Mouse (Mus musculus) urinary bladder, postnatal 4 days (tissue): Measurements from ENCODE around the gene Heatr4.
"Not testable (repeated sequence)": the region's sequence is repeated elsewhere in the genome, so short reads cannot be mapped to it uniquely, and the experiment has no call there.

Experiments
- DNase-seq, 2 experiments: peaks; one replicate each; pipeline ENCODE4 v3.0.0; 2021 to 2022; ENCODE audit warnings: low spot score in 2 of 2

Gene Heatr4

DNA sequence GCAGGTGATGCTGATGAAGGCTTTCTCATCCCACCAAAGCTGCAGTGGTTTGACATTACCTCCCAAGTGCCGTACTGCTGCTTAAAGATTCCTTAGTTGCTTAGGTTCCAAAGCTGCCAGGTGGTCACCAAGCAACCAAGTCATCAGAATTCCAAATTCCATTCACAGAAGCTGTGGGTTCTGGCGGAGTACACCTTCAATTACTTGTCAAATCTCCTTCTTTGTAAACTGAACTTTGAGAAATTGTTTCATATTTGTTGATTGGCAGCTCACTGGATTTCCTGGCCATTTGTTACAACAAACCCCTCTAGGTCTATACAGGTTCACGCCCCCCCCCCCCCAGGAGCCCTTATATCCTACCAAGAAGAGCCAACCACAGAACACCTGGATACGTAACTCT lies at the start of gene Heatr4:
Gene Heatr4 (minus strand): TSS at position 101 of the 400 bp plus-strand sequence.
- no peak for DNase-seq

DNA sequence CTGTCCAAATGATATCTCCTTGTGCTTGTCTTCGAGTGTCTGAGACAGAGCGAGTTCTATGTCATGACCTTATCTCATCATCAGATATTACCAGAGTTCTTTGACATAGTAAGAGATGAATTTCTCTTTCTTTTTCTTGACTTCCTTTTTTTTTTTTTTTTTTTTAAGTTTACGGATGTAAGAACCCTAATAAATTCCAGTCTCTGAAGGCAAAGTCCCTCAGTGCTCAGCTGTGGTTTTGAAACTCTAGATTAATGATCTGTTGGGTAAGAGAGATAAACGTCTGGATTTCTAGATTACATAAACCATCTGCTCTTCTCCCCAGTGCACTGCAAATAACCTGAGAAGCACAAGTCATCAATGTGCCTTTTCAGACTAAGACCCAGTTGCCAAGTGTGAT lies 49.5 kb upstream of the Heatr4 start:
- no peak for DNase-seq

DNA sequence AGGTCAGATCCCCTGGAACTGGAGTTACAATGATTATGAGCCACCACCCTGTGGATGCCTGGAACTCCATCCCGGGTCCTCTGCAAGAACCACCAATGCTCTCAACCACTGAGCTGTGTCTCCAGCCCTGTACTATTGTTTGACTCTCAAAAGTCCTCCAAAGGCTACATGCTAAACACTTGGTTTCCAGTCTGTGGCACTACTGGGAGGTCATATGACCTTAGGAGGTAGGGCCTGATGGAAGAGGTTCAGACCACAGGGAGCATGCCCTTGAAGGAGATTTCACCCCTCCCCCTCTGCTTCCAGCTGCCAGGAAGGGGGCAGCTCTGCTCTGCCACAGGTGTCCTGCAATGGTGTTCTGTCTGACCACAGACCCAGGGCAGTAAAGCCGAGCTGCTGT lies 48.6 kb upstream of the Heatr4 start:
- not testable (repeated sequence) for DNase-seq

DNA sequence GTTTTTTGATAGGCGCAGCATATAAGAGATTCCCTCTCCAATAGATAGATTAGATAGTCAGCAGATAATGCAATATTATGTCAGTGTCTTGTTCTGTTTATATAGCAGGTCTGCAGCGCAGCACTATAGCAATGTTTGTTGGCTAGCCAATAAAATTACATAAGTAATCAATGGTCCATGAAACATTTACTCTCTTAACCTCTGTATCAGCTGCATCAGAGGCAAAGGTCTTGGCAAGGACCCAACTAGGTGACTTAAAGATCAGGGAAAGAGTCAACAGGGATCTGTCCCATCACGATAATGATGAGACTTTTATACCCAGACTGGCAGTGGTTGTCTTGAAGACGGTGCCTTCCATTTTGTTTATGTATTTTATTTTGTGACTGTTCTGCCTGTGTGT lies 48.2 kb upstream of the Heatr4 start:
- DNase-seq = no peak

DNA sequence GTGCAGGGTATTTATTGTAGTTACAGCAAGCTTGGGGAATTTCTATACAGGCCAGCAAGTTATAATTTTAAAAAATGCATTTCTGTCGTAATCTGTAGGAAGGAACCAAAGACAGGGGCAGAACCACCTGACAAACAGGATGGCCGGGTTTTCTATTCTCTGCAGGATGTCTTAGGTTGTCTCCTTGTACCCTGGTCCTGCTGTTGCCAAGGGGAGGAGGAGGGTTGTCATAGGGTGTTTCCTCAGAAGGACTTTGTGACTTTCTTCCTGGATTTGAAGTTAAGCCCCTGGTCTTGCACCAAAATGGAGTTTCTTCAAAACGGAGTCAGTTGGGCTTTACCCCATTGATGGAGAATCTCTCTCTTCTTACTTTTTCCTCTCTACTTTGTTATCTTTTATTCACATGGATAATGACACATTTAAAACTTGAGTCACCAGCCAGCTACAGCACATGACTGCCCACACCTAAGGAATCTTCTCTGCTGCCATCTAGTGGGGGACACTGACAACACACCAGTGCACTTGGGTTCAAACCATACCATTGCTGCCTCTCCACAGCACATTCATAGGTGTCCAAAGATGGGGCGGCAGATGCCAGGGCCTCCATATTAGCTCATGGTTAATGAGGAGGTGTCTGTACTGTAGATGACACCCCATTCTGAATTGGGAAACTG lies 46.1 kb upstream of the Heatr4 start:
- peak; percentile 49 to 75 for DNase-seq

DNA sequence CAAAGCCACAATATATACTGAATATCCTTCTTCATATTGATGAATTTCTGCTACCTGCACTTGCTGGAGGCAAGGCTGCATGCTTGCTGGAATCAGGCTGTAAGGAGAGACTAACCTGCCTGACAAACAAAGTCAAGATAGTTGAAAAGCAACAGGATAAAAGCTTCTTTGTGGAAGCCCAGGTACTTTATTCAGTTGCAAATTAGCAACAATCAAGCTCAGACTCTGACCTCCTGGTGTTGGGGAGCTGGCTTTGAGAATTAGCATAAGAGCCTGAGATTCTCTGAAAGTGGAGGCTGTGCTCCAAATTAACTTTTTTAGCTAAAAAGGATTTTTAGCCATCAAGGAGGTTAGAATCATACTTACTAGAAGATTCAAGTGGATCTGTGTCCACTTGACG lies 44.4 kb upstream of the Heatr4 start:
- DNase-seq = not testable (repeated sequence)

DNA sequence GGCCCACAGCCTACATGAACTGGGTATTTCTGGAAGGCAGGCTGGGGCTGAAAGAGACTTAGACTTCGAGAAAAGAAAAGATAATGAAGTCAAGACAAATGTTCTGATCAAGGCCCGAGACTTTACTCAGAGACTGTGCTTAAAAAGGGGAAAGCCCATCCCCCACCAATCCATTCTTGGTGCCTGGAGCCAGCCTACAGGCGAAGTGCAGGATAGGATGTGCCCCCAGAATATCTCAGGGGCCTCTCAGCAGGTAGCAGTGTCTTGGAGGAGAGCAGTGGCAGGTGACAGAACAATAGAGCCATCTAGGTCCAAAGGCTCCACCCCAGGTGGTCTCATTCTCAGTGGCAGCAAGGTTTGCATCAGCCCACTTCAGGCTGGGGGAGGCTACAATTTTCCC lies 43.7 kb upstream of the Heatr4 start:
- not testable (repeated sequence) for DNase-seq

DNA sequence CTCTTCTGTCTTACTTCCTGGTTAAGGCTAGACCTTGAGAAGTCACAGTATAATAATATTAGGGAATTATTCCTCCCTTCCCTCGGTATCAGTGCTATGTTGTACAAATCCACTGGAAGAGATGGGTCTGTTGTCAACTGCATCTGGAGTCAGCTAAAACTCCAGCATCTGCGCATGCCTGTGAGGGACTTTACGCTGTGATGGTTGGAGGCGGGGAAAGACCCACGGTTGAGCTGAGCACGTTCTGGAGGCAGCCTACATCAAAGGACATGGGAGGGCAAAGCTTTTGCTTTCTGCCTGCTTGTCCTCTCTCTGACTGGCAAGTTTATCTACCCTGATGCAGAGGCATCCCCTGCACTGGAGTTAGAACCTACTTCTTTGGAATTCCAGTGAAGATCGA lies 41.2 kb upstream of the Heatr4 start:
- no peak for DNase-seq

DNA sequence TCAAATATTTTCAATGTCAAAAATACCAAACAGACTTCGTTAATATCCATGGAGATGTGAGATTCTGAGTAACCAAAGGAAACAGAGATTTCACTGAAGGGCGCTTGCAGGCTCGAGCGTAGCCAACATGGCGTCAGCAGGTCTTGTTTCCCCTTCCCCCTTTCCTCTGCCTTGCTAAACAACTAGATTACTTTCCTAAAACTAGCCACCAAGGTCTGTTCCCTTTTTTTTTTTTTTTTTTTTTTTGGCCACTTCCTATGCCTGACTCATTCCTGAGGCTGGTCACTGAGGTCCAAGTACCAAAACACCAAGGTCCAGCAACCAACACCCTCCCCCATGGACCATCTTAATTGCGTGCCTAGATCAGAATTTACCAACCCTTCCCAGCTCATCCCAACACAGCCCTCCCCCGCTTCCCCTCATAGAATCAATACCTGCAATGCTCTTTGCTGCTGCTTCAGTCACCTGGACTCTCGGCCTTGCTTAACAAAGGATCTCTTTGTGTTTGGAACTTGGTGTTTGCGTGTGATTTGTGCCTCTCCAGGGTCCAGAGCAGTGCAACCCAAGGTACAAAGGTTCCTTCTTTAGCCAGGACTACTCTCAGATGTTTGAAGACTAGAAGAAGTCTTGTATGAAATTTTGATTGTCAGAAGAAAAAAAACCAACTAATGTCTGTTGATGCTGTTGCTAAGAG lies 38.5 kb upstream of the Heatr4 start:
- DNase-seq = no peak

DNA sequence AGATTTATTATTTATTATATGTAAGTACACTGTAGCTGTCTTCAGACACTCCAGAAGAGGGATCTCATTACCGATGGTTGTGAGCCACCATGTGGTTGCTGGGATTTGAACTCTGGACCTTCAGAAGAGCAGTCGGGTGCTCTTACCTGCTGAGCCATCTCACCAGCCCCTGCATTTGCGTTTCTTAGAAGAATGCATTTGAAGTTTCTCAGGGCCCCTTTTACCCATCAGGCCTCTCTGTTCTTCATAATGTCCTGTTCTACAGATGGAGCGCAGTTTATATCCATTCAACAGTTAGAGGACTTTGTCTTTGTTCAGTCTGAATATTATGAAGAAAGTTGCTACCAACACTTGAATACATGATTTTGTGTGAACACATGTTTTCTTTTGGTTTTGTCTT lies 37.6 kb upstream of the Heatr4 start:
- DNase-seq = not testable (repeated sequence)

DNA sequence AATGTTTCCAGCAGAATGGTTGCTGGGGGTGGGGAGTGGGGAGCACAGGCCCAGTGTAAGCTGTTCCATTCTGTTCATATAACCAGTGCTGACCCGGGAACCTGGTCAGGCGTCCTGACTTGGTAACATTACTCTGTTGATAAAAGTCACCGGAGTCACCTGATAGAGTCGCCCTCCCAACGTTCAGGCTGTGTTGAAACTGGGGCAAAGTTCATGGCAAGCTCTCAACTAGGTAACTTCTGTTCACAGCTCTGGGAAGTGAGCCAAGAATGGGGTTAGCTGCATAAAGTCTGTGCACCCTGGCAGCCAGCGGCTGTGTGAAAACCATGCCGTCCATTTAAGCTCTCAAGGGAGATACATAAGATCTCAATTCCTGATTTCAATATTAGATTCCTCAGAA lies 35.9 kb upstream of the Heatr4 start:
- peak; percentile 41 to 67 for DNase-seq

DNA sequence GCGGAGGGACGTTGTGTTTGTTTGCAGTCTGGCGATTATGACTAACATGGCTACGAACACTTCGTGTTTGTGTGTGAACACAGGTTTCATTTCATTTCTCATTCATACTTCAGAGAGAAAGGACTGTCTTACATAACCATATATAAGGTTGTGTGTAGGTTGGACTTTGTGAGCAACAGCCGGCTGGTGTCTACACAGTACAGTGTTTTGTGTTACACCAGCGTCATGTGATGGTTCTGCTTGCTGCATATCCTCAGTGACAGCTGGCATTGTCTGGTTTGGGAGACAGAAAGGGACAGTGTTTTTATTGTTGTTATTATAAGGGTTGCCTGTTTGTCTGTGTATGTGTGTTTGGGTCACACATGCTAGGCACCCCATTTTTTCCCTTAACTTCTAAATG lies 29.0 kb upstream of the Heatr4 start:
- DNase-seq = no peak

DNA sequence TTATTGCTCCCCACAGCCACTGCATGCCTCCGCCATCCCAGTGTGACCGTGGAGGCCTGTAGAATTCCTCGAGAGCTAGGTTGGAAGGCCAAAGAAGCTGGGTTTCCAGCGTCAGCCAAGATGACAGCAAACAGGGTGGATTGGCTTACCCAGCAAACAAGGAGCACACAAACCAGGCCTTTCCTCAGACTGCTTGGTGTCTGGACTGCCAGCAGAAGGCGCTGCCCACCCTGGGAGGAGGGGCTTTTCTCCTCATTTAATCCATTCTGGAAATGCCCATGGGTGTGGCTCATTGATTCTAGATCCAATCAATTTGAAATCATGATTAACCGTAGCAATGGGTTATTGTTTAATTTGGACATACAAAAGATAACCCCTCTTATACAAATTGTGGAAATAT lies 28.5 kb upstream of the Heatr4 start:
- DNase-seq = no peak

DNA sequence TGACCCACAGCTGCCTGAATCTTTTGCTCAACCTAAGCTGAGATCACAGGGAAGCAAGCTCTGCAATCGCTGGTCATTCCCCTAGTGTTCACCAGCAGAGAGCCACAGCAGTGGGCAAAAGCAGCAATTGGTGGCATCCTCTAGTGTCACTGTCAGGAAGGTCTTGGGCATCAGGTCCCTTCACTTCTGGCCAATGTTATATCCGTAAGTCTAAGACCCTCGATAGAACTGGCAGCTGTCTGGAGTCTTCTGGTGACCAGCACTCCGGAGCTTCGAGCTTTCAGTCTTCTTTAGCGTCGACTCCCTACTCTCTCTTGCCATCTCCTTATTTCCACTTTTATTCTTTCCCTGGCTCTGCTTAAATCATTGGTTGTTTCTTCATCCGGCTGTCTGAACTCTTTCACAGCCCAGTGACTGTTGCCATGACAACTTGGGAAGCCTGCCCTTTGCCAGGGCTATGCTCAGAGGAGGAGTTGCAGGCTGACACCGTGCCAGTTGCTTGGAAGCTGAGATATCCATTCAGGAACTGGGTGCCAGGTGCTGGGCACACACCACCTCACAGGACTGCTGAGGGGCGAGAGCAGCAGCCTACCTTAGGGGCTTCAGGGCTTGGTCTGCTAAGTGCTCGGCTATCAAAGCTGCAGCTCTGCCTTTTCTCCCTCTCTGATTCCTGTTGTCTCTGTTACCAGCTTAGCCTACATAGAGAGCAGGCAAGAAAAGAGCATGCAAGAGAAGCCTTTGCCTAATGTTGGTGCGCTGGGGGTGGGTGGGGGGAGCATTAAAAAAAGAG lies 26.8 kb upstream of the Heatr4 start:
- DNase-seq = peak; percentile 35 to 67

DNA sequence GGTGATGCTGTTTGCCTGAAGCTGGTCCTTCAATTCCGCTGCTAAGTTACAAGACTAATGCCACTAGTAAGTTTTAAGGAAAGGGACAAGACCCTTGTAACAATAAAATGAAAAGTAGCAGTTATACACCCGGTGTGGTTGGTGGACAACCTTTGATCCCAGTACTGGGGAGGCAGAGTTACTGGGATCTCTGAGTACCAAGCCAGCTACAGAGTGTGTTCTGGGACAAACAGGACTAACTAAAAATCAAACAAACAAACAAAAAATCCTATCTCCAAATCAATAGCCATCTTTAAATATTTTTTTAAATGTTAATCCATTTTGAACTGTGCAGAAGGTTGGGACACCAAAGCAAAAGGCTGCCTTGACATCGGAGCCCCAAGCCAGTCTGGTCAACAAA lies 25.5 kb upstream of the Heatr4 start:
- DNase-seq = no peak

DNA sequence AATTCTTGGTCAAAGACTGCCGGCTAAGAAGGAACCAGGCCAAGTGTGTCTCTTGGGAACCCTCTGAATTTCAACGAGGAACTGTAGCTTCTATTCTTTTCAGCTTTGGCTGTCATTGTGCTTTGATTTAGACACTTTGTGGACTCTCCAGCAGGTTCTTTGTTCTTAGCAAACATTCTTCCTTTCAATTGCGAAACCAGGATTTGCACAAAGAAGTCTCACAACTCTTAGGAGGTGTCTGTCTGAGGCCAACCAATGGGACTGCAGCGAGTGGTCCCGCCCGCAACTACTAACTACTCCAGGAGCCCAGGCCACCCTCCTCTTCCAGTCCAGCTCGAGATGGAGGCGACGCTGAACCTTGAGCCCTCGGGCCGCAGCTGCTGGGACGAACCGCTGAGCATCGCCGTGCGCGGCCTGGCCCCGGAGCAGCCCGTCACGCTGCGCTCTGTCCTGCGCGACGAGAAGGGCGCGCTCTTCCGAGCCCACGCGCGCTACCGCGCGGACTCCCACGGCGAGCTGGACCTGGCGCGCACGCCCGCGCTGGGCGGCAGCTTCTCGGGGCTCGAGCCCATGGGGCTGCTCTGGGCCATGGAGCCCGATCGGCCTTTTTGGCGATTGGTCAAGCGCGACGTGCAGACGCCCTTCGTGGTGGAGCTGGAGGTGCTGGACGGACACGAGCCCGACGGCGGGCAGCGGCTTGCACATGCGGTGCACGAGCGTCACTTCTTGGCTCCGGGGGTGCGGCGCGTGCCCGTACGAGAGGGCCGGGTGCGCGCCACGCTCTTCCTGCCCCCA lies 24.7 kb upstream of the Heatr4 start, which contains the start of gene Acot1:
Gene Acot1 (plus strand): TSS at position 320 of the 795 bp plus-strand sequence.
- DNase-seq = peak; percentile 72 to 73

DNA sequence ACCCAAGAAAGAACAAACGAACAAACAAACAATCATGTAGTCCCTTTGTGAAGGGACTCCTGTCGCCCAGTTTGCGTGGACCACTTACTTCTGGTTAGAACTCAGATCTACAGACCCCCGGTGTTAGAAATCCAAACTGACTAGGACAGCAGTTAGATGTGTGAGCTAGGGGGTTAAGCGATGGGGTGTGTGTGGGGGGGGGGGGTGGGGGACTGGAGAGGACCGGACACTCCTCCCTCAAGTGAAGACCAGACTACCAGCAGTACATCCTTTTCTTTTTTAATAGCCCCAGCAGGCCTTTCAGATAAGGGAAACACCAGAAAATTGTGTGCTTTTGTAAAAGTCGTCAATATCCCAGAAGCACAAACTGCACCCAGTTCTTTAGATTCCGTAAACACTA lies 24.1 kb upstream of the Heatr4 start:
- no peak for DNase-seq

DNA sequence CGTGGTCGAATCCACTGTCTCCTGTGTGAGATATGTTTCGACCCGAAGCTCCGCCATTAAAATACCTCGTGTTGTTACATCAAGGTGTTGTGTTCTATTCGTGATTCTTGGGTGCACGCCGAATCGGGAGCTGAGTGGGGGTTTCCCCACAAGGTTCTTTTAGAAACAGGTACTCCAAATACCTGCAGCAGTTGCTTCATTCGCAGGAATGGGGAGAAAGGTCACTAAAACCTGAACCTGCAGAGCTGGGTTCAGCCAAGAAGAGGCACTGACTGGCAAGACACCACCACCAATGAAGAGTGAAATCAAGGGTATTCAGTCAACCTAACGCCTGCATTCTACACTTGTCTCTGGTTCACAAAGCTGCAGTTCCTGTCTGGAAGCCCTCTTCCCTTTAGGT lies 23.6 kb upstream of the Heatr4 start:
- DNase-seq = no peak

DNA sequence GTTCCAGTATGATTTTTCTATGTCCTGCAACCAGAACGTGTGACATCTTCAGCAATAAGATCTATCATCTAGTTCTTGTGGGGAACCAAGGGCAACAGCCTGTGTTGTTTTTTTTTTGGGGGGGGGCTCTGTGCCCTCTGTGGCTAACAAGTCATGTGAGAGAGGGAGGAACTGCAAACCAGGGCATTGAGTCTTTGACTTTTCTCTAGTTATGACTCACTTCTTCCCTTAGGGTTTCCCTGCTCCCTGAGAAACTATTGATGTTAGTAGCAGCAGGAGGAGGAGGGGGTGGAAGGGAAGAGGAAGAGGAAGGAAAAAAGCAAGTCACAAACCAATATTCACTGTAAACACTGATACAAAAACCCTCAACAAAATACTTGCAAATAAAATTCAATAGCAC lies 19.2 kb upstream of the Heatr4 start:
- no peak for DNase-seq

DNA sequence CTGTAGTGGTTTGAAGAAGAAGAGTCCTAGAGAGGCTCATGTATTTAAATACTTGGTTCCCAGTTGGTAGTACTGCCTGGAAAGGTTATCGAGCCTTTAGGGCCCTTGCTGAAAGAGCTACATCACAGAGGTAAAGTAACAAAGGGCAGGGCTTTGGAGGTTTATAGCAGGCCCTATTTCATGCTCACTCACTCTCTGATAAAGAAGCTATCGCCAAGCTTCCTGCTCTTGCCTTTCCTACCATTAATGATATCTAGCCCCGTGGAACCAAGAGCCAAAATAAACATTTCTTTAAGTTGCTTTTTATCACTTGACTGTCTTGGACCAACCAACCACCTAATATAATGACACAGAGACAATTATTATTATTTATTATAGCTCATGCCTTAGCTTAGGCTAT lies 15.8 kb upstream of the Heatr4 start:
- DNase-seq = no peak

DNA sequence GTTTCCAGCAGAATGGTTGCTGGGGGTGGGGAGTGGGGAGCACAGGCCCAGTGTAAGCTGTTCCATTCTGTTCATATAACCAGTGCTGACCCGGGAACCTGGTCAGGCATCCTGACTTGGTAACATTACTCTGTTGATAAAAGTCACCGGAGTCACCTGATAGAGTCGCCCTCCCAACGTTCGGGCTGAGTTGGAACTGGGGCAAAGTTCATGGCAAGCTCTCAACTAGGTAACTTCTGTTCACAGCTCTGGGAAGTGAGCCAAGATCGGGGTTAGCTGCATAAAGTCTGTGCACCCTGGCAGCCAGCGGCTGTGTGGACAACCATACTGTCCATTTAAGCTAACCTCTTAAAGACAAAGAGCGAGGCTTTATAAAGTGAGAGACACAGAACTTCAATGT lies 14.6 kb upstream of the Heatr4 start:
- peak in 1 of 2 experiments; percentile 40 for DNase-seq
